Mouse (Mus musculus): Measurements from ENCODE around the gene Sgk1. TPM values are rescaled to one million over a fixed set of nuclear protein-coding genes. Genes with fewer than 3 reads are reported as not detected.

Sgk1 gene
- polyA plus RNA-seq, 1 experiment from 2014 or later = 24.5 TPM

GRCm38 (mm10) chr10:21946751-21947351, 64.9 kb downstream of the Sgk1 start:
- Histone ChIP-seq H3K9ac (ENCODE audit: low read length) (no peak overlapping the region), H3K4me3 (ENCODE audit: low read depth, low read length) (no peak overlapping the region), H3K9me3 (ENCODE audit: control insufficient read depth, low read length) (no peaks in the 10 kb centered on the region), H3K4me2 (ENCODE audit: low read depth, low read length, severe bottlenecking) (no peak overlapping the region), H3K36me3 (ENCODE audit: control insufficient read depth, insufficient read depth, low read length) (no peaks in the 10 kb centered on the region), H3K27me3 (ENCODE audit: control insufficient read depth, insufficient read depth, low read length) (no peaks in the 10 kb centered on the region), H3K27ac (ENCODE audit: low read depth, low read length) (no peak overlapping the region), H3K4me1 (replicated peaks; ENCODE audit: control insufficient read depth, insufficient read depth, low read length) (no peaks in the 10 kb centered on the region)
- no peak for DNase-seq (ENCODE audit: low spot score)
- ATAC-seq (replicated peaks; ENCODE audit: low FRiP score) = no peak
- 81% methylated on average over 9 of the region's 9 CpGs for WGBS

- no peak for DNase-seq (ENCODE audit: low spot score)
- H3K36me3 ChIP-seq (ENCODE audit: control insufficient read depth, insufficient read depth, low read length) = no peaks in the 10 kb centered on the region
- H3K4me1 ChIP-seq (replicated peaks; ENCODE audit: control insufficient read depth, insufficient read depth, low read length) = no peaks in the 10 kb centered on the region
- no peak overlapping the region for H3K27ac ChIP-seq (ENCODE audit: low read depth, low read length)
- H3K9ac ChIP-seq (ENCODE audit: low read length) = no peak overlapping the region
- no peak for ATAC-seq (replicated peaks; ENCODE audit: low FRiP score)
- H3K9me3 ChIP-seq (ENCODE audit: control insufficient read depth, low read length) = no peaks in the 10 kb centered on the region
- no peak overlapping the region for H3K4me3 ChIP-seq (ENCODE audit: low read depth, low read length)
- no peaks in the 10 kb centered on the region for H3K27me3 ChIP-seq (ENCODE audit: control insufficient read depth, insufficient read depth, low read length)
- 86% methylated on average over 4 of the region's 4 CpGs for WGBS
- no peak overlapping the region for H3K4me2 ChIP-seq (ENCODE audit: low read depth, low read length, severe bottlenecking)
Measured at GRCm38 (mm10) chr10:21952520-21952919, 70.5 kb downstream of the Sgk1 start.

GRCm38 (mm10) chr10:21961111-21961510, 79.1 kb downstream of the Sgk1 start:
- Histone ChIP-seq H3K4me1 (replicated peaks; ENCODE audit: control insufficient read depth, insufficient read depth, low read length) (no peaks in the 10 kb centered on the region), H3K9me3 (ENCODE audit: control insufficient read depth, low read length) (no peaks in the 10 kb centered on the region), H3K27ac (ENCODE audit: low read depth, low read length) (no peak overlapping the region), H3K4me2 (ENCODE audit: low read depth, low read length, severe bottlenecking) (no peak overlapping the region), H3K36me3 (ENCODE audit: control insufficient read depth, insufficient read depth, low read length) (no peaks in the 10 kb centered on the region), H3K4me3 (ENCODE audit: low read depth, low read length) (no peak overlapping the region), H3K27me3 (ENCODE audit: control insufficient read depth, insufficient read depth, low read length) (no peaks in the 10 kb centered on the region), H3K9ac (ENCODE audit: low read length) (no peak overlapping the region)
- WGBS = 82% methylated on average over 2 of the region's 2 CpGs
- DNase-seq (ENCODE audit: low spot score) (no peak), ATAC-seq (replicated peaks; ENCODE audit: low FRiP score) (no peak)

GRCm38 (mm10) chr10:21963005-21963404, 81.0 kb downstream of the Sgk1 start:
- DNase-seq (ENCODE audit: low spot score) (no peak), ATAC-seq (replicated peaks; ENCODE audit: low FRiP score) (no peak)
- H3K27me3 ChIP-seq (ENCODE audit: control insufficient read depth, insufficient read depth, low read length) = no peaks in the 10 kb centered on the region
- WGBS = 89% methylated on average over 7 of the region's 7 CpGs
- no peak overlapping the region for H3K4me3 ChIP-seq (ENCODE audit: low read depth, low read length)
- H3K4me2 ChIP-seq (ENCODE audit: low read depth, low read length, severe bottlenecking) = no peak overlapping the region
- H3K9me3 ChIP-seq (ENCODE audit: control insufficient read depth, low read length) = no peaks in the 10 kb centered on the region
- H3K9ac ChIP-seq (ENCODE audit: low read length) = no peak overlapping the region
- no peaks in the 10 kb centered on the region for H3K36me3 ChIP-seq (ENCODE audit: control insufficient read depth, insufficient read depth, low read length)
- no peak overlapping the region for H3K27ac ChIP-seq (ENCODE audit: low read depth, low read length)
- H3K4me1 ChIP-seq (replicated peaks; ENCODE audit: control insufficient read depth, insufficient read depth, low read length) = no peaks in the 10 kb centered on the region

- Histone ChIP-seq H3K4me1 (replicated peaks; ENCODE audit: control insufficient read depth, insufficient read depth, low read length) (no peaks in the 10 kb centered on the region), H3K27me3 (ENCODE audit: control insufficient read depth, insufficient read depth, low read length) (no peaks in the 10 kb centered on the region), H3K9me3 (ENCODE audit: control insufficient read depth, low read length) (no peaks in the 10 kb centered on the region), H3K4me2 (ENCODE audit: low read depth, low read length, severe bottlenecking) (no peak overlapping the region), H3K4me3 (ENCODE audit: low read depth, low read length) (no peak overlapping the region), H3K27ac (ENCODE audit: low read depth, low read length) (no peak overlapping the region), H3K9ac (ENCODE audit: low read length) (no peak overlapping the region), H3K36me3 (ENCODE audit: control insufficient read depth, insufficient read depth, low read length) (no peaks in the 10 kb centered on the region)
- ATAC-seq (replicated peaks; ENCODE audit: low FRiP score) (no peak), DNase-seq (ENCODE audit: low spot score) (no peak)
- WGBS = 93% methylated on average over 11 of the region's 11 CpGs
Measured at GRCm38 (mm10) chr10:21973676-21974075, 91.7 kb downstream of the Sgk1 start.

GRCm38 (mm10) chr10:21974801-21975200, 92.8 kb downstream of the Sgk1 start:
- Histone ChIP-seq H3K9me3 (ENCODE audit: control insufficient read depth, low read length) (no peaks in the 10 kb centered on the region), H3K27me3 (ENCODE audit: control insufficient read depth, insufficient read depth, low read length) (no peaks in the 10 kb centered on the region), H3K4me2 (ENCODE audit: low read depth, low read length, severe bottlenecking) (no peak overlapping the region), H3K4me3 (ENCODE audit: low read depth, low read length) (no peak overlapping the region), H3K27ac (ENCODE audit: low read depth, low read length) (no peak overlapping the region), H3K9ac (ENCODE audit: low read length) (no peak overlapping the region), H3K4me1 (replicated peaks; ENCODE audit: control insufficient read depth, insufficient read depth, low read length) (no peaks in the 10 kb centered on the region), H3K36me3 (ENCODE audit: control insufficient read depth, insufficient read depth, low read length) (no peaks in the 10 kb centered on the region)
- DNase-seq (ENCODE audit: low spot score) (no peak), ATAC-seq (replicated peaks; ENCODE audit: low FRiP score) (no peak)
- WGBS = 84% methylated on average over 3 of the region's 3 CpGs

- Histone ChIP-seq H3K9ac (ENCODE audit: low read length) (no peak overlapping the region), H3K4me3 (ENCODE audit: low read depth, low read length) (no peak overlapping the region), H3K27me3 (ENCODE audit: control insufficient read depth, insufficient read depth, low read length) (no peaks in the 10 kb centered on the region), H3K9me3 (ENCODE audit: control insufficient read depth, low read length) (no peaks in the 10 kb centered on the region), H3K4me1 (replicated peaks; ENCODE audit: control insufficient read depth, insufficient read depth, low read length) (no peaks in the 10 kb centered on the region), H3K27ac (ENCODE audit: low read depth, low read length) (no peak overlapping the region), H3K36me3 (ENCODE audit: control insufficient read depth, insufficient read depth, low read length) (no peaks in the 10 kb centered on the region), H3K4me2 (ENCODE audit: low read depth, low read length, severe bottlenecking) (no peak overlapping the region)
- no peak for DNase-seq (ENCODE audit: low spot score)
- no peak for ATAC-seq (replicated peaks; ENCODE audit: low FRiP score)
- WGBS = 91% methylated on average over 6 of the region's 6 CpGs
Measured at GRCm38 (mm10) chr10:21975384-21975783, 93.4 kb downstream of the Sgk1 start.

- H3K27me3 ChIP-seq (ENCODE audit: control insufficient read depth, insufficient read depth, low read length) = no peaks in the 10 kb centered on the region
- no peak overlapping the region for H3K9ac ChIP-seq (ENCODE audit: low read length)
- no peaks in the 10 kb centered on the region for H3K36me3 ChIP-seq (ENCODE audit: control insufficient read depth, insufficient read depth, low read length)
- ATAC-seq (replicated peaks; ENCODE audit: low FRiP score) (no peak), DNase-seq (ENCODE audit: low spot score) (no peak)
- H3K4me2 ChIP-seq (ENCODE audit: low read depth, low read length, severe bottlenecking) = no peak overlapping the region
- no peak overlapping the region for H3K4me3 ChIP-seq (ENCODE audit: low read depth, low read length)
- H3K4me1 ChIP-seq (replicated peaks; ENCODE audit: control insufficient read depth, insufficient read depth, low read length) = no peaks in the 10 kb centered on the region
- no peak overlapping the region for H3K27ac ChIP-seq (ENCODE audit: low read depth, low read length)
- H3K9me3 ChIP-seq (ENCODE audit: control insufficient read depth, low read length) = no peaks in the 10 kb centered on the region
- 86% methylated on average over 5 of the region's 5 CpGs for WGBS
Measured at GRCm38 (mm10) chr10:21976253-21976652, 94.3 kb downstream of the Sgk1 start.

- WGBS = 90% methylated on average over 9 of the region's 9 CpGs
- Histone ChIP-seq H3K4me3 (ENCODE audit: low read depth, low read length) (no peak overlapping the region), H3K9me3 (ENCODE audit: control insufficient read depth, low read length) (no peaks in the 10 kb centered on the region), H3K27ac (ENCODE audit: low read depth, low read length) (no peak overlapping the region), H3K4me1 (replicated peaks; ENCODE audit: control insufficient read depth, insufficient read depth, low read length) (no peaks in the 10 kb centered on the region), H3K36me3 (ENCODE audit: control insufficient read depth, insufficient read depth, low read length) (no peaks in the 10 kb centered on the region), H3K4me2 (ENCODE audit: low read depth, low read length, severe bottlenecking) (no peak overlapping the region), H3K27me3 (ENCODE audit: control insufficient read depth, insufficient read depth, low read length) (no peaks in the 10 kb centered on the region), H3K9ac (ENCODE audit: low read length) (no peak overlapping the region)
- no peak for DNase-seq (ENCODE audit: low spot score)
- ATAC-seq (replicated peaks; ENCODE audit: low FRiP score) = no peak
Measured at GRCm38 (mm10) chr10:21978421-21978820, 96.4 kb downstream of the Sgk1 start.

Data from forebrain, embryonic 11.5 days (tissue).